Mouse (Mus musculus): ENCODE measurements at regions not wholly inside any gene's neighbourhood (a gene's known extent, or its start where the extent isn't known, plus 50 kb on each side); places are given as distances from the start of the nearest gene placed in this dataset.

GRCm38 (mm10) chr10:122386748-122387147 lies 61.6 kb upstream of the Avpr1a start:
- Histone ChIP-seq H3K4me2 (replicated peaks) (no peak overlapping the region), H3K27ac (replicated peaks) (no peak overlapping the region), H3K9ac (replicated peaks) (no peak overlapping the region), H3K36me3 (no peaks in the 10 kb centered on the region), H3K27me3 (no peaks in the 10 kb centered on the region), H3K9me3 (no peaks in the 10 kb centered on the region), H3K4me3 (no peak overlapping the region), H3K4me1 (no peaks in the 10 kb centered on the region)
- whole genome bisulfite sequencing, result 90% methylated on average over 3 of the region's 3 CpGs
- no peak for ATAC-seq (ENCODE audit: low FRiP score, low read depth)

GRCm38 (mm10) chr10:122379661-122380344 lies 68.5 kb upstream of the Avpr1a start:
- Histone ChIP-seq H3K36me3 (no peaks in the 10 kb centered on the region), H3K27me3 (no peaks in the 10 kb centered on the region), H3K27ac (replicated peaks) (no peak overlapping the region), H3K4me3 (no peak overlapping the region), H3K4me1 (no peaks in the 10 kb centered on the region), H3K9me3 (no peaks in the 10 kb centered on the region), H3K4me2 (replicated peaks) (no peak overlapping the region), H3K9ac (replicated peaks) (no peak overlapping the region)
- 88% methylated on average over 3 of the region's 3 CpGs for WGBS
- ATAC-seq (ENCODE audit: low FRiP score, low read depth), result no peak

GRCm38 (mm10) chr10:122343291-122343690 lies 105.0 kb upstream of the Avpr1a start:
- no peak for ATAC-seq (ENCODE audit: low FRiP score, low read depth)
- no peaks in the 10 kb centered on the region for H3K9me3 ChIP-seq
- no peak overlapping the region for H3K4me2 ChIP-seq (replicated peaks)
- H3K9ac ChIP-seq (replicated peaks), result no peak overlapping the region
- no peaks in the 10 kb centered on the region for H3K36me3 ChIP-seq
- H3K4me3 ChIP-seq, result no peak overlapping the region
- H3K27ac ChIP-seq (replicated peaks), result no peak overlapping the region
- WGBS, result 94% methylated on average over 9 of the region's 9 CpGs
- H3K4me1 ChIP-seq, result no peaks in the 10 kb centered on the region
- no peaks in the 10 kb centered on the region for H3K27me3 ChIP-seq

GRCm38 (mm10) chr10:122342356-122342755 lies 105.9 kb upstream of the Avpr1a start:
- H3K9me3 ChIP-seq, result no peaks in the 10 kb centered on the region
- H3K4me1 ChIP-seq, result no peaks in the 10 kb centered on the region
- no peak for ATAC-seq (ENCODE audit: low FRiP score, low read depth)
- H3K4me3 ChIP-seq, result no peak overlapping the region
- 85% methylated on average over 12 of the region's 12 CpGs for WGBS
- no peak overlapping the region for H3K27ac ChIP-seq (replicated peaks)
- H3K4me2 ChIP-seq (replicated peaks), result no peak overlapping the region
- H3K27me3 ChIP-seq, result no peaks in the 10 kb centered on the region
- no peak overlapping the region for H3K9ac ChIP-seq (replicated peaks)
- no peaks in the 10 kb centered on the region for H3K36me3 ChIP-seq

- Histone ChIP-seq H3K9me3 (no peaks in the 10 kb centered on the region), H3K4me2 (replicated peaks) (no peak overlapping the region), H3K4me3 (no peak overlapping the region), H3K36me3 (no peaks in the 10 kb centered on the region), H3K27me3 (no peaks in the 10 kb centered on the region), H3K4me1 (no peaks in the 10 kb centered on the region), H3K27ac (replicated peaks) (no peak overlapping the region), H3K9ac (replicated peaks) (no peak overlapping the region)
- 84% methylated on average over 6 of the region's 6 CpGs for WGBS
- ATAC-seq (ENCODE audit: low FRiP score, low read depth), result no peak
Observed at GRCm38 (mm10) chr10:122326851-122327250, 121.4 kb upstream of the Avpr1a start.

- 76% methylated on average over 4 of the region's 4 CpGs for WGBS
- Histone ChIP-seq H3K9ac (replicated peaks) (no peak overlapping the region), H3K27me3 (no peaks in the 10 kb centered on the region), H3K27ac (replicated peaks) (no peak overlapping the region), H3K36me3 (no peaks in the 10 kb centered on the region), H3K4me2 (replicated peaks) (no peak overlapping the region), H3K9me3 (no peaks in the 10 kb centered on the region), H3K4me3 (no peak overlapping the region), H3K4me1 (peaks cover 4% of the 10 kb centered on the region; the same call in 1 of the 2 replicates)
- peak; percentile 52; the same call in 1 of the 2 replicates for ATAC-seq (ENCODE audit: low FRiP score, low read depth)
Observed at GRCm38 (mm10) chr10:122318886-122319285, 129.4 kb upstream of the Avpr1a start.

GRCm38 (mm10) chr10:122310646-122311193 lies 137.6 kb upstream of the Avpr1a start:
- no peak overlapping the region for H3K4me3 ChIP-seq
- no peak overlapping the region for H3K4me2 ChIP-seq (replicated peaks)
- H3K4me1 ChIP-seq, result no peaks in the 10 kb centered on the region
- H3K9ac ChIP-seq (replicated peaks), result no peak overlapping the region
- no peak overlapping the region for H3K27ac ChIP-seq (replicated peaks)
- WGBS, result 64% methylated on average over 3 of the region's 3 CpGs
- no peaks in the 10 kb centered on the region for H3K9me3 ChIP-seq
- H3K27me3 ChIP-seq, result no peaks in the 10 kb centered on the region
- H3K36me3 ChIP-seq, result no peaks in the 10 kb centered on the region
- ATAC-seq (ENCODE audit: low FRiP score, low read depth), result no peak

- WGBS, result 87% methylated on average over 3 of the region's 3 CpGs
- H3K9ac ChIP-seq (replicated peaks), result no peak overlapping the region
Observed at GRCm38 (mm10) chr10:122308691-122309090, 139.6 kb upstream of the Avpr1a start.

GRCm38 (mm10) chr10:122302259-122302658 lies 146.0 kb upstream of the Avpr1a start:
- Histone ChIP-seq H3K4me1 (no peaks in the 10 kb centered on the region), H3K27ac (replicated peaks) (no peak overlapping the region), H3K36me3 (no peaks in the 10 kb centered on the region), H3K9me3 (no peaks in the 10 kb centered on the region), H3K9ac (replicated peaks) (no peak overlapping the region), H3K4me2 (replicated peaks) (no peak overlapping the region), H3K27me3 (no peaks in the 10 kb centered on the region), H3K4me3 (no peak overlapping the region)
- no peak for ATAC-seq (ENCODE audit: low FRiP score, low read depth)
- WGBS, result 74% methylated on average over 6 of the region's 6 CpGs

More at GRCm38 (mm10) chr10:122308691-122309090, 139.6 kb upstream of the Avpr1a start:
- Histone ChIP-seq H3K4me2 (replicated peaks) (no peak overlapping the region), H3K4me3 (no peak overlapping the region), H3K27ac (replicated peaks) (no peak overlapping the region), H3K4me1 (no peaks in the 10 kb centered on the region), H3K9me3 (no peaks in the 10 kb centered on the region), H3K27me3 (no peaks in the 10 kb centered on the region), H3K36me3 (no peaks in the 10 kb centered on the region)
- ATAC-seq (ENCODE audit: low FRiP score, low read depth), result no peak

- H3K36me3 ChIP-seq, result no peaks in the 10 kb centered on the region
- no peak for ATAC-seq (ENCODE audit: low FRiP score, low read depth)
- H3K27ac ChIP-seq (replicated peaks), result no peak overlapping the region
- H3K9me3 ChIP-seq, result no peaks in the 10 kb centered on the region
- no peaks in the 10 kb centered on the region for H3K4me1 ChIP-seq
- no peaks in the 10 kb centered on the region for H3K27me3 ChIP-seq
- WGBS, result 63% methylated on average over 5 of the region's 5 CpGs
- H3K9ac ChIP-seq (replicated peaks), result no peak overlapping the region
- no peak overlapping the region for H3K4me2 ChIP-seq (replicated peaks)
- no peak overlapping the region for H3K4me3 ChIP-seq
Observed at GRCm38 (mm10) chr10:122295921-122296425, 152.3 kb upstream of the Avpr1a start.

GRCm38 (mm10) chr10:122291611-122292010 lies 156.7 kb upstream of the Avpr1a start:
- Histone ChIP-seq H3K4me3 (no peak overlapping the region), H3K4me1 (no peaks in the 10 kb centered on the region), H3K4me2 (replicated peaks) (no peak overlapping the region), H3K27me3 (no peaks in the 10 kb centered on the region), H3K9me3 (no peaks in the 10 kb centered on the region), H3K36me3 (no peaks in the 10 kb centered on the region), H3K9ac (replicated peaks) (no peak overlapping the region), H3K27ac (replicated peaks) (no peak overlapping the region)
- 90% methylated on average over 2 of the region's 2 CpGs for WGBS
- ATAC-seq (ENCODE audit: low FRiP score, low read depth), result no peak

GRCm38 (mm10) chr10:122291091-122291490 lies 157.2 kb upstream of the Avpr1a start:
- Histone ChIP-seq H3K4me1 (no peaks in the 10 kb centered on the region), H3K27me3 (no peaks in the 10 kb centered on the region), H3K36me3 (no peaks in the 10 kb centered on the region), H3K27ac (replicated peaks) (no peak overlapping the region), H3K9ac (replicated peaks) (no peak overlapping the region), H3K4me2 (replicated peaks) (no peak overlapping the region), H3K9me3 (no peaks in the 10 kb centered on the region), H3K4me3 (no peak overlapping the region)
- 87% methylated on average over 5 of the region's 5 CpGs for WGBS
- ATAC-seq (ENCODE audit: low FRiP score, low read depth), result no peak
